Mouse (Mus musculus): Measurements from ENCODE around the gene Klhl5. TPM values are rescaled to one million over a fixed set of nuclear protein-coding genes. Genes with fewer than 3 reads are reported as not detected.

Gene Klhl5
- 51.7 and 53.4 TPM in 2 replicates for polyA plus RNA-seq (2015; fragmentation: Nextera tagmentation; extraction: Ambion mirVana)

GRCm38 (mm10) chr5:65106876-65107772 is at the start of gene Klhl5:
Gene Klhl5, plus strand, starts transcription at chr5:65107539.
- Histone ChIP-seq H3K27me3 (no peaks in the 10 kb centered on the region), H3K27ac (peak within 1 kb of the TSS; percentile 54), H3K36me3 (ENCODE audit: poor library complexity, severe bottlenecking) (no peaks in the 10 kb centered on the region), H3K9ac (peak within 1 kb of the TSS; percentile 82), H3K4me1 (peaks cover 14% of the 10 kb centered on the region; the same call in 1 of the 2 replicates), H3K4me3 (peak within 1 kb of the TSS; percentile 79), H3K4me2 (peak within 1 kb of the TSS; percentile 80), H3K9me3 (replicated peaks) (no peaks in the 10 kb centered on the region)
- peak; percentile 93 for ATAC-seq
- 6% methylated on average over 37 of the region's 56 CpGs for WGBS

- no peak overlapping the region for H3K4me3 ChIP-seq
- H3K4me2 ChIP-seq, result no peak overlapping the region
- H3K9ac ChIP-seq, result no peak overlapping the region
- H3K27me3 ChIP-seq, result no peaks in the 10 kb centered on the region
- no peak overlapping the region for H3K27ac ChIP-seq
- no peaks in the 10 kb centered on the region for H3K36me3 ChIP-seq (ENCODE audit: poor library complexity, severe bottlenecking)
- no peak for ATAC-seq
- H3K9me3 ChIP-seq (replicated peaks), result no peaks in the 10 kb centered on the region
- no peaks in the 10 kb centered on the region for H3K4me1 ChIP-seq
- 96% methylated on average over 6 of the region's 6 CpGs for WGBS
These were observed 49.7 kb upstream of the Klhl5 start for GRCm38 (mm10) chr5:65057596-65057995.

- Histone ChIP-seq H3K9me3 (replicated peaks) (no peaks in the 10 kb centered on the region), H3K4me2 (no peak overlapping the region)
These were observed 47.5 kb upstream of the Klhl5 start for GRCm38 (mm10) chr5:65059806-65060205.

GRCm38 (mm10) chr5:65062236-65062635 is 45.1 kb upstream of the Klhl5 start:
- Histone ChIP-seq H3K4me2 (no peak overlapping the region), H3K9me3 (replicated peaks) (no peaks in the 10 kb centered on the region), H3K27me3 (no peaks in the 10 kb centered on the region), H3K27ac (no peak overlapping the region), H3K9ac (no peak overlapping the region), H3K4me3 (no peak overlapping the region), H3K4me1 (no peaks in the 10 kb centered on the region), H3K36me3 (ENCODE audit: poor library complexity, severe bottlenecking) (no peaks in the 10 kb centered on the region)
- 92% methylated on average over 4 of the region's 4 CpGs for WGBS
- no peak for ATAC-seq

More at GRCm38 (mm10) chr5:65059806-65060205, 47.5 kb upstream of the Klhl5 start:
- Histone ChIP-seq H3K4me3 (no peak overlapping the region), H3K27ac (no peak overlapping the region), H3K9ac (no peak overlapping the region), H3K36me3 (ENCODE audit: poor library complexity, severe bottlenecking) (no peaks in the 10 kb centered on the region), H3K27me3 (no peaks in the 10 kb centered on the region), H3K4me1 (no peaks in the 10 kb centered on the region)
- WGBS, result 70% methylated on average over 2 of the region's 2 CpGs
- ATAC-seq, result no peak

GRCm38 (mm10) chr5:65063266-65063665 is 44.1 kb upstream of the Klhl5 start:
- Histone ChIP-seq H3K27ac (no peak overlapping the region), H3K27me3 (no peaks in the 10 kb centered on the region), H3K4me1 (no peaks in the 10 kb centered on the region), H3K4me2 (no peak overlapping the region), H3K36me3 (ENCODE audit: poor library complexity, severe bottlenecking) (no peaks in the 10 kb centered on the region), H3K4me3 (no peak overlapping the region), H3K9ac (no peak overlapping the region), H3K9me3 (replicated peaks) (no peaks in the 10 kb centered on the region)
- ATAC-seq, result no peak
- WGBS, result 69% methylated on average over 2 of the region's 2 CpGs

- WGBS, result 89% methylated on average over 6 of the region's 6 CpGs
- H3K4me2 ChIP-seq, result no peak overlapping the region
- ATAC-seq, result no peak
These were observed 39.2 kb upstream of the Klhl5 start for GRCm38 (mm10) chr5:65068166-65068565.

GRCm38 (mm10) chr5:65069872-65070271 is 37.5 kb upstream of the Klhl5 start:
- no peak for ATAC-seq
- Histone ChIP-seq H3K36me3 (ENCODE audit: poor library complexity, severe bottlenecking) (no peaks in the 10 kb centered on the region), H3K4me2 (no peak overlapping the region), H3K27ac (no peak overlapping the region), H3K4me1 (peaks cover 11% of the 10 kb centered on the region), H3K27me3 (no peaks in the 10 kb centered on the region), H3K4me3 (no peak overlapping the region), H3K9me3 (replicated peaks) (no peaks in the 10 kb centered on the region), H3K9ac (no peak overlapping the region)
- 55% methylated on average over 11 of the region's 11 CpGs for WGBS

More at GRCm38 (mm10) chr5:65068166-65068565, 39.2 kb upstream of the Klhl5 start:
- Histone ChIP-seq H3K4me3 (no peak overlapping the region), H3K27ac (no peak overlapping the region), H3K4me1 (peaks cover 11% of the 10 kb centered on the region), H3K9ac (no peak overlapping the region), H3K9me3 (replicated peaks) (no peaks in the 10 kb centered on the region), H3K27me3 (no peaks in the 10 kb centered on the region), H3K36me3 (ENCODE audit: poor library complexity, severe bottlenecking) (no peaks in the 10 kb centered on the region)

GRCm38 (mm10) chr5:65071689-65072118 is 35.6 kb upstream of the Klhl5 start:
- Histone ChIP-seq H3K36me3 (ENCODE audit: poor library complexity, severe bottlenecking) (no peaks in the 10 kb centered on the region), H3K27ac (peak overlapping the region; percentile 31; the same call in 1 of the 2 replicates), H3K4me1 (peaks cover 11% of the 10 kb centered on the region), H3K27me3 (no peaks in the 10 kb centered on the region), H3K9ac (no peak overlapping the region), H3K9me3 (replicated peaks) (no peaks in the 10 kb centered on the region), H3K4me3 (no peak overlapping the region), H3K4me2 (no peak overlapping the region)
- 4% methylated on average over 6 of the region's 6 CpGs for WGBS
- peak; percentile 76; the same call in 1 of the 2 replicates for ATAC-seq

- 77% methylated on average over 4 of the region's 4 CpGs for WGBS
These were observed 34.1 kb upstream of the Klhl5 start for GRCm38 (mm10) chr5:65073247-65073646.

GRCm38 (mm10) chr5:65074693-65075092 is 32.6 kb upstream of the Klhl5 start:
- no peak overlapping the region for H3K27ac ChIP-seq
- no peak for ATAC-seq
- H3K9me3 ChIP-seq (replicated peaks), result no peaks in the 10 kb centered on the region
- no peak overlapping the region for H3K4me3 ChIP-seq
- H3K9ac ChIP-seq, result no peak overlapping the region
- WGBS, result 62% methylated on average over 7 of the region's 7 CpGs
- peaks cover 11% of the 10 kb centered on the region for H3K4me1 ChIP-seq
- H3K36me3 ChIP-seq (ENCODE audit: poor library complexity, severe bottlenecking), result no peaks in the 10 kb centered on the region
- H3K4me2 ChIP-seq, result no peak overlapping the region
- H3K27me3 ChIP-seq, result no peaks in the 10 kb centered on the region

More at GRCm38 (mm10) chr5:65073247-65073646, 34.1 kb upstream of the Klhl5 start:
- Histone ChIP-seq H3K27ac (no peak overlapping the region), H3K4me3 (no peak overlapping the region), H3K4me2 (no peak overlapping the region), H3K36me3 (ENCODE audit: poor library complexity, severe bottlenecking) (no peaks in the 10 kb centered on the region), H3K9ac (no peak overlapping the region), H3K4me1 (peaks cover 11% of the 10 kb centered on the region), H3K9me3 (replicated peaks) (no peaks in the 10 kb centered on the region), H3K27me3 (no peaks in the 10 kb centered on the region)
- no peak for ATAC-seq

GRCm38 (mm10) chr5:65076087-65076486 is 31.3 kb upstream of the Klhl5 start:
- H3K27ac ChIP-seq, result no peak overlapping the region
- peaks cover 11% of the 10 kb centered on the region for H3K4me1 ChIP-seq
- no peaks in the 10 kb centered on the region for H3K36me3 ChIP-seq (ENCODE audit: poor library complexity, severe bottlenecking)
- H3K4me3 ChIP-seq, result no peak overlapping the region
- H3K9me3 ChIP-seq (replicated peaks), result no peaks in the 10 kb centered on the region
- H3K9ac ChIP-seq, result no peak overlapping the region
- H3K27me3 ChIP-seq, result no peaks in the 10 kb centered on the region
- H3K4me2 ChIP-seq, result no peak overlapping the region
- ATAC-seq, result no peak
- 81% methylated on average over 2 of the region's 2 CpGs for WGBS

- H3K4me1 ChIP-seq, result peaks cover 6% of the 10 kb centered on the region
- H3K27ac ChIP-seq, result no peak overlapping the region
- ATAC-seq, result no peak
- no peaks in the 10 kb centered on the region for H3K36me3 ChIP-seq (ENCODE audit: poor library complexity, severe bottlenecking)
- WGBS, result 62% methylated on average over 3 of the region's 3 CpGs
- H3K4me3 ChIP-seq, result no peak overlapping the region
- H3K9ac ChIP-seq, result no peak overlapping the region
- no peaks in the 10 kb centered on the region for H3K9me3 ChIP-seq (replicated peaks)
- no peak overlapping the region for H3K4me2 ChIP-seq
- H3K27me3 ChIP-seq, result no peaks in the 10 kb centered on the region
These were observed 30.6 kb upstream of the Klhl5 start for GRCm38 (mm10) chr5:65076748-65077147.

Data from forebrain, embryonic 13.5 days (tissue).